1 mouse cellular context compared by ENCODE assay signal in the genomic region with DNA sequence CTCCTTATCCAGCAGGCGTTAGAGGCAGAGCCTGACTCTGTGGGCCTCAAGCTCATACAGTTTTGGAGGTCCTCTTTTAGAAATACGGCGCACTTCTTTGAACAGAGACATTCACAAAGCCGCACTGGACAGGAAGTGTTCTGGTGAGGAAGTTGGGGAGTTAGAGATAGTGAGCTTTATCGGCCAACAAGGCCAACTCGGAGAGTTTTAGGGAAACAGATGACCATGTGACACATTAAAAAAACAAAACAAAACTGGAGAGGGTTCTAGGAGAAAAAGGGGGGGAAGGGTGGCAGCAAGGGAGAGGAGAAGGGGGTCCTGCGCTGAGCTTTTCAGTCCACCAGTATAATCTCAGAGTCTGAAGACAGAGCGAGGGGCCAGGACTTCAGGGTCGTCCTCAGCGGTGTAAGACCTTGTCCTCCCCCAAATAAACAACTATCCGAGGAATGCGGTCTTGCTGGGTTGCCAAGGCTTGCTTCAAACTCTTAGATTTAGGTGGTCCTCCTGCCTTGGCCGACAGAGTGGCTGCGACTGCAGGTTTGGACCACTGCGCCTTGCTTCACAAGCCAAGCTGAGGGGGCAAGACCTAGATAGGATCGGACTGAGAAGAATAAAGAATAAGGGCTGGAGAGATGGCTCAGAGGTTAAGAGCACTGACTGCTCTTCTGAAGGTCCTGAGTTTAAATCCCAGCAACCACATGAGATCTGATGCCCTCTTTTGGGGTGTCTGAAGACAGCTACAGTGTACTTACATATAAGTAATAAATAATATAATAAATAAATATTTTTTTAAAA.
TF ChIP-seq lines count a peak whose summit lies in the region.

No protein-coding gene starts in this region.

TF ChIP-seq in MEL, 35 proteins besides CTCF, POLR2A, EP300 and RAD21 (continued from another document):
- TF ChIP-seq MYC (IDR thresholded peaks at IDR 0.05; ENCODE audit: low read depth, low read length), result peak; percentile 86
- TF ChIP-seq USF1 (IDR thresholded peaks at IDR 0.05; ENCODE audit: low read depth, low read length), result peak; percentile 94
- no peak for TF ChIP-seq SMC3 (IDR thresholded peaks at IDR 0.05; ENCODE audit: low read depth, low read length)
- TF ChIP-seq RCOR1 (IDR thresholded peaks at IDR 0.05; ENCODE audit: low read depth, low read length), result peak; percentile 92
- no peak for TF ChIP-seq ZC3H11A (IDR thresholded peaks at IDR 0.05; ENCODE audit: low read depth, low read length)
- peak; percentile 45; the same call in 1 of the 2 replicates for TF ChIP-seq ZMIZ1 (IDR thresholded peaks at IDR 0.05; ENCODE audit: low read depth, low read length)
- TF ChIP-seq TAL1 (IDR thresholded peaks at IDR 0.05; ENCODE audit: low read length), result peak; percentile 90
- TF ChIP-seq GATA1 (IDR thresholded peaks at IDR 0.05; ENCODE audit: low read depth, low read length), result peak; percentile 98
- TF ChIP-seq POLR2AphosphoS2 (IDR thresholded peaks at IDR 0.05; ENCODE audit: low read length), result no peak
- TF ChIP-seq NELFE (IDR thresholded peaks at IDR 0.05; ENCODE audit: low read depth, low read length), result peak; percentile 22
- TF ChIP-seq JUND (IDR thresholded peaks at IDR 0.05; ENCODE audit: low read depth, low read length), result peak; percentile 81; the same call in 1 of the 2 replicates
- peak; percentile 73; the same call in 1 of the 2 replicates for TF ChIP-seq MYB (IDR thresholded peaks at IDR 0.05; ENCODE audit: low read depth, low read length)
- TF ChIP-seq MAFK (IDR thresholded peaks at IDR 0.05; ENCODE audit: borderline replicate concordance, low read depth, low read length), result peak; percentile 55; the same call in 1 of the 2 replicates
- peak; percentile 87 for TF ChIP-seq ZNF384 (IDR thresholded peaks at IDR 0.05; ENCODE audit: low read depth, low read length)
- TF ChIP-seq SIN3A (IDR thresholded peaks at IDR 0.05; ENCODE audit: low read length), result peak; percentile 98
- no peak for TF ChIP-seq ZKSCAN1 (IDR thresholded peaks at IDR 0.05; ENCODE audit: low read depth, low read length)
- peak; percentile 74 for TF ChIP-seq CHD2 (IDR thresholded peaks at IDR 0.05; ENCODE audit: low read length)
- TF ChIP-seq USF2 (IDR thresholded peaks at IDR 0.05; ENCODE audit: borderline replicate concordance in 1 of 2, insufficient read depth in 1 of 2, low read depth in 1 of 2, low read length in 2 of 2), result peak in 1 of 2 experiments; percentile 74; a peak in 2 of 4 replicates
- TF ChIP-seq ELF1 (IDR thresholded peaks at IDR 0.05; ENCODE audit: low read depth, low read length), result peak; percentile 66; the same call in 1 of the 2 replicates
- no peak for TF ChIP-seq KAT2A (conservative IDR thresholded peaks at IDR 0.05; ENCODE audit: low read depth, low read length)
- TF ChIP-seq MEF2A (IDR thresholded peaks at IDR 0.05; ENCODE audit: extremely low read depth, insufficient replicate concordance, low read depth, low read length, poor library complexity, severe bottlenecking), result 0 out of 2 replicates have a peak, but pooled peaks have one; percentile 20
